Mouse (Mus musculus): Measurements from ENCODE around the gene Izumo1. TPM values are rescaled to one million over a fixed set of nuclear protein-coding genes. Genes with fewer than 3 reads are reported as not detected.

The Izumo1 gene
- total RNA-seq, 2 experiments from 2014 or later, result not detected

GRCm38 (mm10) chr7:45626571-45627076 is 5.0 kb downstream of the Izumo1 start:
- no peak for TF ChIP-seq CTCF (conservative IDR thresholded peaks at IDR 0.05)
- no peak for DNase-seq (ENCODE audit: low spot score in 2 of 2)
- Histone ChIP-seq H3K4me3 (no peak overlapping the region), H3K27ac (peak overlapping the region; percentile 46; the same call in 1 of the 2 replicates)

GRCm38 (mm10) chr7:45627261-45627660 is 5.7 kb downstream of the Izumo1 start, which contains the start of gene Rasip1:
Rasip1 (plus strand) TSS chr7:45627488.
- H3K27ac ChIP-seq, result peak within 1 kb of the TSS; percentile 87
- H3K4me3 ChIP-seq, result peak within 1 kb of the TSS; percentile 64
- no peak for DNase-seq (ENCODE audit: low spot score in 2 of 2)
- no peak for TF ChIP-seq CTCF (conservative IDR thresholded peaks at IDR 0.05)

- DNase-seq (ENCODE audit: low spot score in 2 of 2), result peak; percentile 70 to 79
- peak; percentile 91 for TF ChIP-seq CTCF (conservative IDR thresholded peaks at IDR 0.05)
- Histone ChIP-seq H3K4me3 (peak overlapping the region; percentile 64), H3K27ac (peak overlapping the region; percentile 87)
These were observed 7.0 kb downstream of the Izumo1 start for GRCm38 (mm10) chr7:45628364-45629294.

GRCm38 (mm10) chr7:45630064-45630907 is 8.7 kb downstream of the Izumo1 start:
- TF ChIP-seq CTCF (conservative IDR thresholded peaks at IDR 0.05), result no peak
- Histone ChIP-seq H3K27ac (no peak overlapping the region), H3K4me3 (no peak overlapping the region)
- DNase-seq (ENCODE audit: low spot score in 2 of 2), result no peak

- peak overlapping the region; percentile 43; the same call in 1 of the 2 replicates for H3K27ac ChIP-seq
- TF ChIP-seq CTCF (conservative IDR thresholded peaks at IDR 0.05), result peak; percentile 66
- no peak for DNase-seq (ENCODE audit: low spot score in 2 of 2)
- H3K4me3 ChIP-seq, result peak overlapping the region; percentile 36
These were observed 10.9 kb downstream of the Izumo1 start for GRCm38 (mm10) chr7:45632499-45632898.

- H3K27ac ChIP-seq, result no peak overlapping the region
- no peak overlapping the region for H3K4me3 ChIP-seq
- DNase-seq (ENCODE audit: low spot score in 2 of 2), result no peak
- no peak for TF ChIP-seq CTCF (conservative IDR thresholded peaks at IDR 0.05)
These were observed 13.5 kb downstream of the Izumo1 start for GRCm38 (mm10) chr7:45634946-45635681.

GRCm38 (mm10) chr7:45635711-45636688 is 14.4 kb downstream of the Izumo1 start:
- Histone ChIP-seq H3K27ac (0 out of 2 replicates have a peak overlapping the region, but pooled peaks have one; percentile 18), H3K4me3 (no peak overlapping the region)
- TF ChIP-seq CTCF (conservative IDR thresholded peaks at IDR 0.05), result no peak
- DNase-seq (ENCODE audit: low spot score in 2 of 2), result no peak

GRCm38 (mm10) chr7:45637710-45638109 is 16.1 kb downstream of the Izumo1 start:
- no peak for DNase-seq (ENCODE audit: low spot score in 2 of 2)
- peak overlapping the region; percentile 45; the same call in 1 of the 2 replicates for H3K4me3 ChIP-seq
- H3K27ac ChIP-seq, result no peak overlapping the region
- no peak for TF ChIP-seq CTCF (conservative IDR thresholded peaks at IDR 0.05)

GRCm38 (mm10) chr7:45638623-45639401 is 17.2 kb downstream of the Izumo1 start:
- TF ChIP-seq CTCF (conservative IDR thresholded peaks at IDR 0.05), result 0 out of 2 replicates have a peak, but pooled peaks have one; percentile 19
- Histone ChIP-seq H3K27ac (peak overlapping the region; percentile 63), H3K4me3 (peak overlapping the region; percentile 45)
- peak; percentile 94 to 98 for DNase-seq (ENCODE audit: low spot score in 2 of 2)

- peak within 1 kb of the TSS; percentile 14; the same call in 1 of the 2 replicates for H3K27ac ChIP-seq
- TF ChIP-seq CTCF (conservative IDR thresholded peaks at IDR 0.05), result no peak
- no peak for DNase-seq (ENCODE audit: low spot score in 2 of 2)
- no peak within 1 kb of the TSS for H3K4me3 ChIP-seq
These were observed 18.0 kb downstream of the Izumo1 start, which contains the start of gene Mamstr for GRCm38 (mm10) chr7:45639561-45640027. Mamstr (plus strand) TSS chr7:45639977.
